Mouse (Mus musculus) MEL-GATA-1-ER (cell line): ENCODE measurements around the gene Mark2.

ENCODE experiments used
- DNase-seq: peaks from one replicate; pipeline ENCODE4 v3.0.0-alpha.2; 2012; ENCODE audit warnings: low read depth; ENCODE audit errors: extremely low read depth

The Mark2 gene

DNA sequence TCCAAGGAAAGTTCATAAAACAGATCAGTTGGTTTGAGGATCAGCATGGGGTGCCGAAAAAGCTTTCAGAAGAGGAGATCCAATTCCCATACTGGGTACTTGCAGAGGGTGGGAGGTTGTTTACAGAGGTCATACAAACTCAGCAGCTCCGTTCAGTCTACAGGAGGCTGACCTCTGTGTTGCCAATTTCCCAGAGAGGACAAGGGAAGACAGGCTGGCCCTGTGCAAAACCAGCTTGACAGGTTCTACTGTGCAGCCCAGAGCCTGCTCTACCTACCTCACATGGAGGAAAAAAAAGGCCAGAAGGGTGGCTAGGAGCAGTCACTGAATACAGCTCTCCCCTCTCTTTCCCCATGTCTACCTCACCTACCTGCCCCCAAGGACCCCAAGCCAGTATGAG, 7.6 kb downstream of the Mark2 start:
- DNase-seq = no peak

DNA sequence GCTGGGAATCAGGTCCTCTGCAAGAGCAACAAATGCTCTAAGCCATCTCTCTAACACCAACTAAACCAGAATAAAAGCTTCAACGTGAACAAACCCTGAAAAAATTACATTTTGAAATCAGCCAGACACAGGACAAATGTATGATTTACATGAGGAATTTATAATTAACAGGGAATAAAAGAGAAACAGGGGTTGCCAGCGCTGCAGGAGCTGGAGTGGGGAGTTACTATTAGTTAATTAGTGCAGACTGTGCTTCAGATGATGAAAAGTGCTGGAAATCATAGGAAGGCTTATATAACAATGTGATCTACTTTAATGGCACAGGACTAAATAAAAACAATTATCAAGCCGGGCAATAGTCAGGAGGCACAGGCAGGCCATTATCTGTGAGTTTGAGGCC, 20.3 kb downstream of the Mark2 start:
- DNase-seq = no peak

DNA sequence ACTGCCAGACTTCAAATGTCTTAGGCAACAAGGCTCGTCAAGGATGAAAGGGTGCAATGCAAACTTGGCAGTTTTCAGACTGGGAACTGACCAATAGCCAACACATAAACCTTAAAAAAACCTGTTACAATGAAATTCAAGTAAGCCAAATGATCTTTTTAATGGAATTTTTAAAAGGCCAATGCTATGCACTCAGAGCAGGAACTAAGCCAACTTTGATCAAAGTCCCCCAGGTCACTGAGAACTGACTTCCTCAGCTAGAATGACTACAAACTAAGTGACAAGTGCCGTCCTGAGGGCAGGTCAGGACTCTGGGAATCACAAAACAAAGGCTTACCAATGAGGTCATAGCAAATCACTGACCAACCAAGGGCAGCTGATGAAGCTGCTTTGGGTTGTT, 21.5 kb downstream of the Mark2 start:
- DNase-seq = no peak

DNA sequence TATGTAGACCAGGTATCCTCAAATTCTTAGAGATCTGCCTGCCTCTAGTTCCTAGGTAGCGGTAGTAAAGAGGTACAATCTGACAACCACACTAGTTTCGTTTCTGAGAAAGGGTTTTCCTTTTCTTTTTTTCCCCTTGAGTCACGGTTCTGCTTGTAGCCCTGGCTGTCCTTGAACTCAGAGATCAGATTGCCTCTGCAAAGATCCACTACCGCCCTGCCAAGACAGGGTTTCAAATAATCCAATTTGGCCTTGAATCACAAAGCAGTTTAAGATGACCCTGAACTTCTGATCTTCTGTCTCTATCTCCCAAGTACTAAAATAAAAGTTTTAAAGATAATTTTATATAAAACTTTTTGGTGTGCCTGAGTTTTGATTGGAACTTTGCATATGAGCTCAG, 23.9 kb downstream of the Mark2 start:
- no peak for DNase-seq

DNA sequence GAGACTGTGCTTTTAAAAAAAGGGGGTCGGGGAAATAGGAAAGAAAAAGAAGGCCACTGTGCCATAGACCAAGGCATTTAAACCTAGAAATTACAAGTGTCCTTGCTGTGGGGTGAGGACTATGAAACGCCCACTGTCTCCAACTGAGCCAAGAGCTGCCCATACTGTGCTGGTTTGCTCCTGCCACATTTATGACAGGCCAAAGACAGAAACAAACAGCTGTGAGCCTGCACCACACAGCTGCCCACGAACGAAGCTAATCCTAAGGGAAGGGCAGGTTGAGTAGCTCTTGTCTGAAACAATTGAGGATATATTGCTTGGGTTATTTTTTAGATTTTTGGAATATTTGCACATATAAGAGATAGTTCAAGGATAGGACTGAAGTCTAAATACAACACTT, 24.8 kb downstream of the Mark2 start:
- DNase-seq = no peak

DNA sequence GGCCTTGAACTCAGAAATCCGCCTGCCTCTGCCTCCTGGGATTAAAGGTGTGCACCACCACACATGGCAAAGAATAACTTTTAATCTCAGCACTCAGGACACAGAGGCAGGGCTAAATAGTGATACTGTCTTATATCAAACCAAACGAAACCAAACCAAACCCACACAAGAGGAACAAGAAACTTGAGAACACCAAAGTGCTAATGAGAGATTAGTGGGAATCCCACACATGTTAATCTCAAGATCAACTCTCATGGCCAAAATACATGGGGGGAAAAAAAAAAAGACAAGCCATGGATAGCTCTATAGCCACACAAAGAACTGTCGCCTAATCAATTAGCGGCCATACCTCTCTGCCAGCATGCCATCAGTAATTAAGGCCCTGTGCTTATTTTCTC, 26.1 kb downstream of the Mark2 start:
- no peak for DNase-seq

DNA sequence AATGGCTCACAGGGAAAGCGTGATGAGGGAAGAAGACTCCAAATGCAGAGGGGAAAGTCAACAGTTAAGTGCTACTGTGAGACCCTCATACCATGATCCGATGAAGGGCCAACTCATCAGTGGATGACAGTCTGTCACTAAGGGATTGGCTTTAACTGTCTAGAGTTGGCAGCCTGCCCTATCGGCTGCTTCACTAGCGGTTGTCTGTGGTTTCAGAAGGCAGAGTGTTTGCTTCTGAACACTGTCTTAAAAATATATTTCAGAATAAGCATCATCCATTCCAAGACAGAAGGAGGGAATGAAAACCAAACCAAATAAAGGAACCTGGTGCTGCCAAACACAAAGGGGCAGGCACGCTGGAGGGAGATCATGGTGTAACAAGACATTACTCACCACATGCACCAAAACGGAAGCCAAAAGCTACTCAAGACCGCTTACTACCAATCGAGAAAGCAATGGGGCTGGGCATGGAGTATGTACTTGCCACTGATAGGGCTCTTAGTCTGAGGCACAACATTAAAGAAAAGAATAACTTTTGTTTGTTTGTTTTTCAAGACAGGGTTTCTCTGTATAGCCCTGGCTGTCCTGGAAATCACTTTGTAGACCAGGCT, 26.6 kb downstream of the Mark2 start:
- DNase-seq = peak; percentile 60

DNA sequence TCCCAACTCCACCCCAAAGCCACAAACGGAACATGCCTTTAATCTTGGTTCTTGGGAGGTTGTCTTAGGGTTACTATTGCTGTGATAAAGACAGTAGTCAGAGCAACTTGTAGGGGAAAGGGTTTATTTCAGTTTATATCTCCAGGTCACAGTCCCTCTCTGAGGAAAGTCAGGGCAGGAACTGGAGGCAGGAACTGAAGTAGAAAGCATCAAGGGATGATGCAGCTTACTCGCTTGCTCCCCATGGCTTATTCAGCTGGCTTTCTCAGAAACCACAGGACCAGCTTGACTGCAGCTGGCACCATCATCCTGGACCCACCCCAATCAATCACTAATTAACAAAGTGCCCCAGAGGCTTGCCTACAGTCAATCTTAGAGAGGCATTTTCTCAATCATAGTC, 28.0 kb downstream of the Mark2 start:
- DNase-seq = no peak

DNA sequence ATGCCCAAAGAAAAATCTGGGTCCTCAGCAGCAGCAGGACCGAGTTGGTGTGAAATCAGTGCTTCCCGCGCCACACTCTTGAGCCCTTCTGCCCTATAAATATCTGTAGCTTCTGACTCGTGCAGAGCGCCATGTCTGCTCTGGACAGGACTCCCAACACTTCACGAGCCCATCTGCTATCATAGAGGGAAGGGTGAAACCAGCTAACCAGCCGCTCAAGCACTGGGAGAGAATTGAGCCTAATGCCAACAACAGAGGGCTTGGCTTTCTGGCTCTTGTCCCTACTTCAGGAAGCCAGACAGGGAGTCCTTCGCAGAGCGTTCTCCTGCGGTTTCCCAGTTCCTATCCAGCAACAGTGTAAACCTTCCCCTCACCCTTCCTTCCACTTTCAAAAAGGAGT, 30.4 kb downstream of the Mark2 start:
- no peak for DNase-seq

DNA sequence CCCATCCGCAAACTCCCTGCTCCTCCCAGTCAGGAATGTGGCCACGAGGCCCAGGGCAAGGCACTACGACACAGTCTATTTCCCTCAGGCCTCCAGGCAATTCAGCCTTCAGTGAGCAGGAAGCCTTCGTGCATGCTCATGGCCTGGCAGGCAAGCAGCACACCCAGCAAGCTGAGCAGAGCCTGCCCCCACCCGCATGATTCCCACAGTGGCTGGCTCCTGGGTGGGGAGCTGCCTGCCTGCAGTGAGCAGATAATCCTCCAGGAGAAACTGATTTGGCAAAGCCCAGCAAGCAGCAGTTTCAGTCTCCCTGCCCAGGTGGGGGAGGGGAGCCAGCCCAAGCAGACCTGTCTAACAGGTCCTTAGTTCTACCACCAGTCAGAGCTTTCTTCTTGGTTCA, 31.0 kb downstream of the Mark2 start:
- DNase-seq = no peak

DNA sequence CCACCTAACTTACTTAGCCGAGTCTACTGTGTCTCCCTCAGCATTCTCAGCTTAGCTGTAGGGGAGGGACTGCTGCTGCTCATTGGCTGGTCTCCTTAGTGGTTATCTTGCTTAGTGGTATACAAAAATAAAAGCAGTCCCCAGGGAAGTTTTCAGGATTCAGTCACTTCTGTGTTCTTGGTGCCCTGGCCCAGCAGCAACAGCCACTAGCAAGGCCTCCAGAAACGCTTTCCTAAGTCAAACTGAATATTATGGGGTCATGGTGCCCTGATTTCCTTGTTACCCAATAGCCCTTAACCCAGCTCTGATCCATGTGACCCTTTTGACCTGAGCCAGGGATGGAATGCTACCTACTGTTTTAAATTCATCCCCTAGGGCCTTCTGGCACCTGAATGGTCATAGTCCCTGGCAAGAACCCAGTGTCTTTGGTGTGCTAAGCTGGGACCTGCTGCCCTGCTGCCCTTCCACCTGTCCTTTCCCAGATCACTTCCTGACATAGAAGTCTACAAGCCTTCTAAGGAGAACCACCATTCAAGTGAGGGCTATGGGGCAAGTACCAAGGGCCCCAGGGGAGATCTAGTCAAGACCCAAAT, 31.8 kb downstream of the Mark2 start:
- no peak for DNase-seq

DNA sequence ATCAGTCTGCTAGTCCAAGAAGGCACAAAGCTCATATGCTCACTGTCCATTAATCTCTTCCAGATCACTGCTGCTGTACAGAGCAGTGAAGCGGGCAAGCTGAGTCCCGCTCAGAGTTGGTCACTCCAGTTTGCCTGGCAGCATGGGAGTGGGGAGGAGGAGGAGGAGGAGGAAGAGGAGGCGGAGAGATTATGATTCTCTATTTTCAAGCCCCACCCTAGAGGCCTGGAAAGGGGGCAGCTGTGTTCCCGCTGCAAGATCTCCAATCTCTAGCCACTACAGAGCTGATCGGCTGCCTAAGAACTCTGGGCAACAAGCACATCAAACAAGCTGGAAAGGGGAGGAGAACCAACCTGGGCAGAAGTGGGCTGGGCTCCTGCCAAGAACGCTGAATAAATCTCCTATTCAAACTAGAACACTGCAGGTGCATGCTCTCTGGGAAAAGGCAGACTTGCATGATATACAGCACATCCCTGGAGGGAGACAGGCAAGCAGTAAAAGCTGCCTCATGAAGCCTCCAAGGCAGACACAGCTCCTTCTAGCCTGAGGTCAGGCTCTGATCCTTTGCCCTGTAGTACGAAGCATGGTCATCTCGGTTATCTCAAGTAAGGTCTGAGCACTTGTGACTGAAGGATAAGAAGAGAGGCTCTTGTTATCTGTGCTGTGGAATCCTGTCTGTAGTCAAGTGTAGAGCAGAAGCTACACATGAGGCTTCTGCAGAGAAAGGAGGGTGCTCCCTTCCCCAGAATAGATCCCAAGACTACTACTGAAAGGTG, 33.5 kb downstream of the Mark2 start:
- DNase-seq = no peak

DNA sequence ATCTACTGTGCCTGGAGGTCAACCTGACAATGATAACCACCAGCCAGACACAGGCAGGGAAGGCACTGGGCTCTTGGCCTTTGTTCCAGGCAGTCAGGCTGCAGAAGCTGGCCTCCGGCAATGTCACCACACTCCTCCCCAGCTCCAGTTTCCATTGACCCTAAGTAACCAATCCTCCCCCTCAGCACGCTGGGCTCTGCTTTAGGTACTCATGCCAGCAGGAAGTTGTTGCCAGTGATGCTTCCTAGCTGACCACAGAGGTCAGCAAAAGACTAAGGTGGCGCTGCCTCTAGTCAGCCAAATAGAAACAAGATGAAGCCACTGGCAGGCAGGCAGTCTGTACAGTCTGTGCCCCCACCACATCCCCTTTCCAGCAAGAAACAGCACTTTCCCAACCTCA, 34.7 kb downstream of the Mark2 start:
- DNase-seq = no peak

DNA sequence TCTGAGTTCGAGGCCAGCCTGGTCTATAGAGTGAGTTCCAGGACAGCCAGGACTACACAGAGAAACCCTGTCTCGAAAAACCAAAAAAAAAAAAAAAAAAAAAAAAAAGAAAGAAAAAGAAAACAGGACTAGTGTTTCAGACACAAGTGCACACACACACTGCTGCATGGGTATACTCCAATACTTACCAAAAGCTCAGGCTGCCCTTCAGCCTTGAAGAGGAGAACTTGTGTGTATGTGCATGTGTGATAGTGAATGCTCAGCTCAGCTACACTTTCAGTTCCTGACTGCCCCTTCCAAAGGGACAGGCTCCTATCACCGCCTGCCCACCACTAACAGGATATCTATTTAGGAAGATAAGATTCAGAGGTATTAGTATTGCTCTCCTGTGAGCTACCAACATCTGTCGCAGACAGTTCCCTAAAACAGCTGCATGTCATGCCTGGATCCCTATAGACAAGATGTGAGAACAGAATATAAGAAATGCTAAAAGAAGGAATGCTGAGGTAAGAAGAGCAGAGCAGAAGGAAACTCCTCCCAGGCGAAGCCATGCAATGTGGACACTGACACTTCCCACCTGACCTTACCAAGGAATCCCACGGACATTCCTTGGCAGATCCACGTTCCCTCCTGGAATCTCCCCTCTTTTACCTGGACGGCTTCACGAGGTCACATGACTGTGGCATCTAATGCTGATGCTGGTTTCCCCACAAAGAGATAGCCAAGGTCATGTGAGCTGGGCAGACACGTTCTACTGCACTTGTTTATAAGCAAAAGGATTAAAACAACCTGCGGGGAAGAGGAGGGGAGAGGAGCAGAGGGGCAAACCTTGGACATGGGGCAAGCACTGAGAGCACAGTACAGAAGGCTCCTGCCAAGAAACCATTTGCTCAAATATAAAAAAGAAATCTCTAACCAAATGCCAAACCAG, 36.0 kb downstream of the Mark2 start:
- DNase-seq = peak; percentile 64

DNA sequence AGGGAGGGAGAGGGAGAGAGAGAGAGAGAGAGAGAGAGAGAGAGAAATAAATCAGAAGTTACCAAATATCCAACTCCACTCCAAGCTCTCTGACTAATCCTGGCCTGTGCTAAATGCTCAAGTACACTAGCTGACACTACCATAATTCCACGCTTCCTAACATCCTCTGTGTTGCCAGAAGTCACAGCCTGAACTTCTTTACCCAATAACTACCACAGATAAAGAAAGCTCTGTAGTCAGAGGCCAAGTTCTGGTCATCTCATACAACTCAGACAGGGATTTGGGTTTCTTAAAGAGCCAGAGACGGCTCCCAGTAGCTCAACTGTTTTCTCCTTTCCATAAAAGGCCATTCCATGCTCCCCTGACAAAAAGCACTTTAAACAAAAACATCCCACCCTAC, 36.9 kb downstream of the Mark2 start:
- no peak for DNase-seq

DNA sequence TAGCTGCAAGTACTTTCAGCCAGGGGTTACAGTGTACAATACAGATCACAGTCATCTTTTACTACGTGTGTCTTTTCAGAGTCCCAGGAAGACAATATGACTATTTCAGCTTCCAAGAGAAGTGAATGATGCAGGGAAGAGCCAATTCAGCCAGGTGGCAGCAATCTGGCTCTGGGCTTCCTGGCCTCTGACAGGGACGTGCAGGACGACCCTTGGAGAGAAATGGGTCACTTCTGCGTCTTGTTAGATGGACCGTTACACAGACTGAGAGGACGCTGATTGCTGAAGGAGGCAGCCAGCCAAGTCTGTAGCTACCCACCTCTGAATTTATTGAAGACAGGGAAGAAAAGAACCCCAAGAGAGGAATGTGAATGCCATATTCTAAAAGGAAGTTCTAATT, 37.9 kb downstream of the Mark2 start:
- DNase-seq = no peak

DNA sequence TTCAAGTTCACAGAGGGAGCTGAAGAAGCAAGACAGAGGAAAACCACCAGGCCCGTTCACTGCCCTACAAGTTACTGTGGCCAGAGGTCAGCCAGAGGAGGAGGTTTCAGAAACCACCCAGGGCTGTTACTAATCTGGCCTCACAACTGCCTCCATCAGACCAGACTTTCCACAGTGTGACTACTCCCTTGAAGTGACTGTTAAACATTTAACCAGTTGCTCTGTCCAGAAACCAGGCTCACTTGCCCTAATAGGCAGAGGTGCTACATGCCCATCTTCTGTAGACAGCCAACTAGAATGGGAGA, 39.2 kb downstream of the Mark2 start:
- DNase-seq = no peak

DNA sequence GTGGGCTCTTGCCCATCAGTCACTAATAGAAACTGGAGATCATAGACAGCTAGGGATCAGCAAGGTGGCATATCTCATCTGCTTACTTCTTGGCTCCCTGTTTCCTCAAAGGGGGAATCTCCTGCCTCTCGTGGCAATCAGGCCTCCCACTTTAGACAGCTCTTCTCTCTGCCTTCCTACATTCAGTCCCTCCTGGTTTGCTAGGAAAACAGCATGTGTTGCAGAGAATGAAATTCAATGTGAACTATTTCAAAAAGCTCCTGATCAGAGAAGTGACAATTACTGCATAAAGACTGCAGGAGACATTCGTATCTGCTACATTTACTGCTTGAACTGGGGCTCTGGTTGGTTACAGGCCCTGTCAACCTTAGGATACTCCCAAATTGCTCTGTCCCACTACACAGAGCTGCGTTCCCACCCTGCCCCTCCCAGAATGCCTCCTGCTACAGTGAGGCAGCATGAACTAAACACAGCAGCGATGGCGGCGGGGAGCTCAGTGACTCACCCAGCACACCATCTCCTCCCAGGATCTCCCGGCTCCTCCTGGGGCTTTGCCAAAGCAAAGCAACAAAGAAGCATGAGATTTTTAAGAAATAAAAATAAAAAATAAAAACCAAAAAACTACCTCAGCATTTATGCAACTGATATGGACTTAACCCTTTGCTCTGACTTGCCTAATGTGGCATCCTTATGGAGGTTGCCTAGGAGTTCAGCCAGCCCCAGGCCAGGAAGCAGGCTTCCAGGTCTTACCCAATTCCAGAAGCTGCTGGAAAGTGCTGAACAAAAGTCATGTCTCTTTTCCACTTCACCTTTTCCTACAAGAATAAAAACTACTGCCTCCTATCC, 39.8 kb downstream of the Mark2 start:
- DNase-seq = no peak

DNA sequence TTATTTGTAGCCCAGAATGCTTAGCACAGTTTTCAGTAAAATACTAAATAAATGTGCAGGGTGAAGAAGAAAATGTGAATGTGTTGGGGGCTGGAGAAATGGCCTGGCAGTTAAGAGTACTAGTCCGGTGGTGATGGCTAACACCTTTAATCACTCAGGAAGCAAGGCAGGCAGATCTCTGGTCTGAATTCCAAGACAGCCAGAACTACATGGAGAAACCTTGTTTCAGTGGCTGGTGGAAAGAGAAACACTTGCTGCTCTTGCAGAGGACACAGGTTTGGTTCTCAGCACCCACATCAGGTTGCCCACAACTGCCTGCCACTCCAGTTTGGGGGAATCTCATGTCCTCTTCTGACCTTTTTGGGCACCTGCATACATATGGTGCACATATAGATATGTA, 41.6 kb downstream of the Mark2 start:
- no peak for DNase-seq

DNA sequence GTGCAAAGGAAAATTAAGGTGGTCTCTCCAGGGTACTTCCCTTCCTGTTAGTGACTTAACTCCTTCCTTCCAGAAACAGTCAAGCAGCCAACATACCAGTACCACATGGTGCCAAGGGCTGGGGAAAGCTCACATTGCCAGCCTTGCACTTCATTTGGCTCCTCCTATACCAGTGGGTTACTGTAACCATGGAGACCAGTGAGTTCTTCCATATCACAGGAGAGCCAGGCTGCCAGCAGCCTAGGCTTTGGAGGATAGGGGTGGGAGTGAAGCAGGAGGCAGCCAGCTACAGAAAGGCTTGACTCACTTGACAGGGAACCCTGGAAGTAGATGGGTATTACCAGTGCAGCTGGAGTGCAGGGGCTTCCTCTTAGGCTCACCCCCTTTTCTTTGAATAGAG, 42.6 kb downstream of the Mark2 start:
- DNase-seq = no peak

DNA sequence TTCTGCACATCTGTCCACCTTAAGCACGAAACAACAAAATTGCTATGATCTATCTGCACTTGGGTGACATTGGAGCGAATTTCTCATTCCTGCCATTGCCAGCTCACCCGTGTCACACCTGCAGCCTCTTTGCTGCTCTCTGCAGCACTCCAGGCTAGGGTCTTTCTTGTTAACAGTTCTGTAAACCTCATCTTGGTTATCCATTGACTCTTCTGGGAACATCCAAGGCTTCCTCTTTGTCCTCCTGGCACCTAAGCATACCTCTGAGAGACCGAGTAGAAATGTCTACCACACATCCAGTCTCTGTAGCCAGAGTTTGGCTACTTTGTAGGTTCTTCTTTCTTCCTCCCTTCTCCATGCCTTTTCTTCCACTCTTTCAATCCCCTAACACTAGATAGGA, 45.7 kb downstream of the Mark2 start:
- DNase-seq = no peak
